Mouse (Mus musculus) adrenal gland, adult 8-10 months (tissue): ENCODE data around the gene Alkbh7. TPM values are rescaled to one million over a fixed set of nuclear protein-coding genes. Genes with fewer than 3 reads are reported as not detected.

Experiments
- DNase-seq: peaks from one replicate; pipeline ENCODE4 v3.0.0; 2022
- total RNA-seq, 4 experiments: library from RNA; stranded (reverse); gene quantifications; 2 replicates each; pipeline ENCODE4 v1.2.4; 2022

Gene Alkbh7
- total RNA-seq, 4 experiments from 2014 or later = 69.8 to 87.3 (median 77.2) TPM

GRCm38 (mm10) chr17:57031661-57032420 lies 34.7 kb downstream of the Alkbh7 start:
- DNase-seq = peak; percentile 100

- DNase-seq = no peak
Measured at GRCm38 (mm10) chr17:57032854-57033253, 35.7 kb downstream of the Alkbh7 start.

- DNase-seq = no peak
Measured at GRCm38 (mm10) chr17:57038978-57039377, 41.8 kb downstream of the Alkbh7 start.

- no peak for DNase-seq
Measured at GRCm38 (mm10) chr17:57041554-57041953, 44.4 kb downstream of the Alkbh7 start, which contains the start of gene Slc25a41. TSS of gene Slc25a41 (minus strand) at chr17:57041654.

GRCm38 (mm10) chr17:57047406-57047805 lies 50.3 kb downstream of the Alkbh7 start:
- no peak for DNase-seq

- DNase-seq = no peak
Measured at GRCm38 (mm10) chr17:57048816-57049215, 51.7 kb downstream of the Alkbh7 start.

Other genes with a start within 250 kb of the Alkbh7 start
- gene Nrtn, start 239.8 kb upstream of the Alkbh7 start, total RNA-seq = 1 to 10 TPM; 3.6 to 5.6 (median 4.9) TPM
- 10 to 100 TPM; 37.4 to 58.6 (median 47.0) TPM for gene Dus3l, start 232.6 kb upstream of the Alkbh7 start, total RNA-seq
- 1 to 10 TPM in 1 of 4 experiments, under 1 TPM in 3; 0.28 to 1.4 (median 0.53) TPM for gene Prr22, start 227.1 kb upstream of the Alkbh7 start, total RNA-seq
- 1 to 10 TPM; 5.5 to 9.5 (median 6.8) TPM for gene Rfx2, start 166.3 kb upstream of the Alkbh7 start, total RNA-seq
- gene Acsbg2, start 122.9 kb upstream of the Alkbh7 start, total RNA-seq = under 1 TPM in 3 of 4 experiments, not detected in 1; 0.22 to 0.40 (median 0.23) TPM
- gene 1700061G19Rik, start 121.9 kb upstream of the Alkbh7 start, total RNA-seq = 1 to 10 TPM in 3 of 4 experiments, under 1 TPM in 1; 0.34 to 1.7 (median 1.3) TPM
- 10 to 100 TPM; 29.0 to 38.7 (median 36.0) TPM for gene Mllt1, start 61.9 kb upstream of the Alkbh7 start, total RNA-seq
- under 1 TPM in 2 of 4 experiments, not detected in 2; 0.20 to 0.24 TPM for gene Acer1, start 15.2 kb upstream of the Alkbh7 start, total RNA-seq
- 100 to 1,000 TPM; 112 to 127 (median 116) TPM for gene Clpp, start 7.0 kb upstream of the Alkbh7 start, total RNA-seq
- gene Pspn, start 2.7 kb downstream of the Alkbh7 start, total RNA-seq = 1 to 10 TPM in 2 of 4 experiments, not detected in 2; 2.1 to 2.8 TPM
- gene Gtf2f1, start 13.9 kb downstream of the Alkbh7 start, total RNA-seq = 10 to 100 TPM; 45.6 to 68.2 (median 54.2) TPM
- gene Gm17949, start 14.1 kb downstream of the Alkbh7 start, total RNA-seq = under 1 TPM; 0.29 to 0.80 (median 0.45) TPM
- 100 to 1,000 TPM in 2 of 4 experiments, 10 to 100 TPM in 2; 92.3 to 122 (median 102) TPM for gene Khsrp, start 34.2 kb downstream of the Alkbh7 start, total RNA-seq
- gene Slc25a41, start 44.3 kb downstream of the Alkbh7 start, total RNA-seq = under 1 TPM in 1 of 4 experiments, not detected in 3; 0.38 TPM
- 1 to 10 TPM in 3 of 4 experiments, under 1 TPM in 1; 0.70 to 4.4 (median 2.2) TPM for gene Crb3, start 61.8 kb downstream of the Alkbh7 start, total RNA-seq
- 100 to 1,000 TPM in 2 of 4 experiments, 10 to 100 TPM in 2; 66.5 to 128 (median 97.6) TPM for gene Slc25a23, start 62.5 kb downstream of the Alkbh7 start, total RNA-seq
- 1 to 10 TPM; 1.5 to 4.3 (median 2.5) TPM for gene Dennd1c, start 81.2 kb downstream of the Alkbh7 start, total RNA-seq
- 1 to 10 TPM; 4.4 to 6.8 (median 6.6) TPM for gene Tubb4a, start 90.4 kb downstream of the Alkbh7 start, total RNA-seq
- gene Tnfsf9, start 108.0 kb downstream of the Alkbh7 start, total RNA-seq = under 1 TPM in 3 of 4 experiments, not detected in 1; 0.21 to 0.30 (median 0.26) TPM
- gene Cd70, start 152.4 kb downstream of the Alkbh7 start, total RNA-seq = not detected
- under 1 TPM in 2 of 4 experiments, not detected in 2; 0.16 to 0.17 TPM for gene Tnfsf14, start 196.8 kb downstream of the Alkbh7 start, total RNA-seq
- 1,000 to 10,000 TPM in 1 of 4 experiments, 100 to 1,000 TPM in 1, 10 to 100 TPM in 2; 36.4 to 1,135 (median 245) TPM for gene C3, start 230.8 kb downstream of the Alkbh7 start, total RNA-seq